Mouse (Mus musculus) urinary bladder, postnatal 25 days (tissue): ENCODE measurements around the gene Adamts15.

ENCODE experiments used
- DNase-seq: peaks from one replicate; pipeline ENCODE4 v3.0.0; 2022; ENCODE audit warnings: low spot score

Adamts15 gene

DNA sequence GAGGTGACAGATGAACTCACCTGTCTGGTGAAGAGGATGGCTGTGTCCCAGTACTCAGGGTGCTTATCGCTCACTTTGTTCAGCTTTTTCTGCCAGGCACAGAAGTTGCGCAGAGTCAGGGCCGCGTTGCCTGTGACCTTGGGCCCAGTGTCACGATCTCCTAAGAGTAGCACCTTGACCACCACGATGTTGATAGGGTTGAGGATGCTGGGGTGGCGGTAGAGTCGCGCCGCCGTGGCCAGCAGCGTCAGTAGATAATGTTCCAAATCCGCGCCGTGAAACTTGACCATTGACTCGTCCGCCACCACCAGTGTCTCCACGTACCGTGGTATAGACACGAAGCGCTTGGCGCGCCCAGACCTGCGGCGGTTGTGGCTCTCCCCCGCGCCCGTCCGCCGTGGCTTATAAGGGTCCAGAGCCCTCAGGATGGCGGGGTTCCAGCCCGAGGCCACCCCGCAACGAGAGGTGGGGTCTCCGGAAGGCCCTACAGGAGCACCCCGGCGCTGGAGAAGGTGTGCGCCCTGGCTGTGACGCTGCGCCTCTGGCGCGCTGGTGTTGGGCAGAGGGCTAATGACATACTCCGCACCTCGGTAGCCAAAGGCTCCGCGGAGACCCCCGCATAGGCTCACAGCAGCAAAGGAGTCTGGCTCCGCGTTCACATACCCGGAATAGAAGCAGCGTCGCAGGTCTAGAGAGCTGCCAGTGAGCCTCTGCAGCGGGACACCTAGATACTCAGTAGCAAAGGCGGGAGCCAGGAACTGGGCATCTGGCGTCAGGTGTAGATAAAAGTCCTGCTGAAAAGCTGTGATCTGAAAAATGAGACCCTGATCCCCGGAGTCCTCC lies 770 bp downstream of the Adamts15 start:
- DNase-seq = no peak

DNA sequence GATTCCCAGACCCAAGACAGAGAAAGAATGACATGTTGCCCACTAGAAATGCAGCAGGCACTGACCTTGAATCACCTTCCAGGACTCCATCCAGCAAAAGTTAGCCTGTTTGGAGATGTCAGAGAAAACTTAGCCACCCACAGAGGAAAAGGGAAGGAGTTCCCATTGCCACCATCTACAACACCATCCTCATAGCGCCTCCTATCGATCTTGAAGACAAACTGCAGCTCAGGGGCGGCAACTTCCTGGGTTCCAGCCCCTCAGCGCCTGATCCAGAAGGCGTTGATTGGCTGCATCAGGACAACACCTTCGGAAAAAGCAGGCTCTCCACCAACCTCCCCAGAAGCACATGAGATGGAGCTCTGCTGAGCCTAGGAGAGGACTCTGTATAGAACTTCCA lies 1.5 kb downstream of the Adamts15 start:
- DNase-seq = no peak

DNA sequence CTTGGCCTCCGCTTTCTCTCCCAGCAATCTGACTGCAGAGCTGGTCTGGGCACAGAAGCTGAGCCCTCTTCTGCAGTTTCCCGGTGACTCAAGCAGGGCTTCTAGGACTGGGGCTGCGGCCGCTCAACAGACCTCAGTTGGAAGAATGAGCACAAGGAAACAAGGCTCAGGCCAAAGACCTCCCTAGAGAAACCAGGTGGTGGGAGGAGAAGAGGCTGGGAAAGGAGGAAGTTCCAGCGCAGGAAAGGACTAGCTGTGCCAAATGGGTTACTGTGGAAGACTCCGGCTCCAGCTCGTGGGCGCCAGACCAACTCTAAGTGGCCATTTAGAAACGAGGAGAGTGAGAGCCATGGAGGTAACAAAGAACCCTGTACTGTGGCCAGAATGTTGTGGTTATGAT lies 2.6 kb downstream of the Adamts15 start:
- DNase-seq = no peak

DNA sequence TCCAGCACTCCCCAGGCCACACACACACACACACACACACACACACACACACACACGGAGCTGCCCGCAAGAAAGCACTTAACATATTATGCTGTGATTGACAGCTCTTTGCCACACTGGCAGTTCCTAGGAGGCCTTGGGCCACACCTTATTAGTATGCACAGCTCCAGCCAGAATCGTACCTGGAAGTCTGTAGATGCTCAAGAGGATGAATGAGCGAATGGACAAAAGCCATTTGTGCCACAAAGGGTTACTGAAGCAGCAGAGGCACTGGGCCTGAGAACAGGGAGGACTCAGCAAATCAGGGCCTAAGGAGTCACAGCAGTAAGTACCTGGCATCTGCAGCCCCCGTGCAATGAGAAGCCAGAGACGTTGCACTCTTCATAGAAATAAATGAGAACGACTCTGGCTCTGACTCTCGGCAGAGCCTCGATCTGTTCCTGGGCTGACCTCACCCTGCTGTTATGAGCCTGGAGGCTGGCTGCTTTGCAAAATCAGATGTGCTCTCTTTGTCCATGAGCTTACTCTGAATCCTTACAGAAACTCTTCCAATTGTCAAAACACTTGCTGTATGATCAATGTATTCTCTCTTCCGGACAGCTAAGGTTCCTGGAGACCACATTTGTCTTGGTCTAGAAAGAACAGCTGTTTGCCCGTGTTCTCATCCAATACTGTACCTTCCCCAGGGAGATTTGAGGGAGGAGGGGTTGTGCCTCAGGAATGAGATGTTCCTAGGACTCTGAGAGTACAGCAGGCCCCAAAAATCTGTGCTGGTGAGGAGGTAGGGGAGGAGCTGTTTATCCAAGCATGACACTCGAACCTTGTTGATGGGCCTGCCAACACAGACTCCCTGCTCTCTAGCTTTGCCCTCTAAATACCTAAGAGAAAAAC lies 3.5 kb downstream of the Adamts15 start:
- no peak for DNase-seq

DNA sequence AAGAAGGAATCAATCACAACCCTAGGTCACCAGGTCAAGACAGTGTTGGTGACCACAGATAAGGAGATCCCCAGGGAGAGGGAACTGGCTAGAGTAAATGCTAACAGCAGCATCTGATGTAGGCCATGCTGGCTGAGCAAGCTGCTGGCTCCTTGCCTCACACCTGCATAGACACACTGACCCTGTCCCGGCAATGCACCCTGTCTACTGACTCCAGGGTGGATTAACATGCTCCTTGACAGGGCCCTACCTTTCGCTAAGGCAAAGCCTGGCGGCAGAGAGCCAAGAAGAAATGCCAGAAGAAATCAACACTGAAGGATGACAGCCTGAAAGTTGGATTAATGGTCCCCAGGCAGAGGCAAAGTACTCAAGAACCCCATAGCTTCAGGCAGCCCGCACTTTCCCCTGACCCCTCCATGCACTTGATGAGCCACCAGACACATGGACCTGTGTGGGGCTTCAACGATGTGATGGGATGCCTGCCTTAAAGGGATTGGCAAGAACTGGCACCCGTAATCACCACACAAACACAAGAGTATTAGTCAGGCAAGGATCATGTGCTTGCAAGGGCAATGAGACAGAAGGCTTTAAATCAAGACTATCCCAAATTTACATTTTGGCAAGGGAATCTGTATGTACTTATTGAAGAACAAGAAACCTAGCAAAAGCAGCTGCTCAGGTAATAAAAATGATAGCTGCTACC lies 5.8 kb downstream of the Adamts15 start:
- no peak for DNase-seq

DNA sequence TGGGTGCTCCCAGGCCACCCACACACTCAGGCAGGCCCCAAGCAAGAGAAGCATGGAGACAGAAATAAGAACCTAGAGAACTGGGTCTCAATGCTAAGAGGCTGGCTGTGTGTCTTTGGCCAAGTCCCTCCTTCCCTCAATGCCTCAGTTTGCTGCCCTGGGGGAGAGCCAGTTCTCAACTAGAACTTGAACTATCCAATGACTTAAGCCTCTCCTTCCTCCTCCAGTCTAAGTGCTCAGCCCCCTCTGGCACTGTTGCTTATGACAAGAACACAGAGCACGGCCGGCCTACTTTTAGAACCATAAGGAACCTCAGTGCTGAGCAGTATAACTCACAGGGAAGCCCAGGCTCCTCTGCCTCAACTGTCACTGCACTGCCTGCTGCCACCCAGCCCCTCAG lies 8.0 kb downstream of the Adamts15 start:
- DNase-seq = no peak

DNA sequence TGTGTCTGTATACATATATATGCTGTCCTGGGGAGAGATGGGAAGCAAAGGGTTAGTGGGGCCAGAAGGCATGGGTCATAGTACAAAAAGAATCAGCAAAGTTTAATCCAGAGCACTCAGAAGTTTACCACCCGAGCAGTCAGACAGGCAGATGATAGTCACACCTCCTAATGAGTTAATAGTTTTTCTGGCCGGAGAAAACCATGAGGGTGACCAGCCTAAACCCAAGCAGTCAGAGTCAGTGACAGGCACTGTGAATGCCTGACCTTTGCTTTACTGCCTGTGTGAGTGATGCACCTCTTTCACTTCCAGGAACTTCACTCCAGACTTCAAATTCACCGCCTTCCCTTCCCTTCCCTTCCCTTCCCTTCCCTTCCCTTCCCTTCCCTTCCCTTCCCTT lies 8.8 kb downstream of the Adamts15 start:
- no peak for DNase-seq

DNA sequence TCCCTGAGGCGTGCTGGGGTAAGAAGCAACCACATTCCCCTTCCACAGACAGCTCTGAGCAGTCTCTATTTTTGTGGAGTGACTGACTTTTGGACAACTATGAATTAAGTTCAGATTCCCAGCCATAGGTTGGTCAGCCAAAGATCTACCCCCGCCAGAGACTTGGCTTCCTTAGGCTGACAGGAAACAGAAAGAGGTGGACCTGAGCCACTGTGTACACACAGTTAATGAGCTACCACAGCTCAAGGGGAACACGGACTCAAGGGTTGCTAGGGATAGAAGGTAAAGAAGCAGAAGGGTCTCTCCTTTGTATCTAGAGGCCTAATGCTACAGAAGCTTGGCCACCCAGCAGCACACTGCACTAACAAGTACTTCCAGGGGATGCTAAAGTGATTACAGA lies 10.1 kb downstream of the Adamts15 start:
- DNase-seq = no peak

DNA sequence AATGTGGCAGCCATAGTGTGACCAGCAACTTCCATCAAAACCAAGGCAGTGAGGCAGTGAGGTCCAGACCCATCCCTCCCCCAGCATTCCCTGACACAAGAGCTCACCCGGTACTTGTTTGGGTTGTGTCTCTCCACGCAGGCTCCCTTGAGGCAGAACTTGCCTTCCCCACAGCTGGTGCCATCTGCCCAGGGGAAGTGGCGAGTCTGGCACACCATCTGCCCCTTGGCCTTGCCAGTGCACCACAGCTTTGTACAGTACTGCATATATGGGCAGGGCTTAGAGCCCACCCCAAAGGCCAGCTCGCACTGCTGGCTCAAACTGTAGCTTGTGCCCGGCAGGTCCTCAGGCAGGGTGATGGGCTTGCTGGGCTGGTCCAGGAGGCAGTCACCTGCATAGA lies 11.8 kb downstream of the Adamts15 start:
- no peak for DNase-seq

DNA sequence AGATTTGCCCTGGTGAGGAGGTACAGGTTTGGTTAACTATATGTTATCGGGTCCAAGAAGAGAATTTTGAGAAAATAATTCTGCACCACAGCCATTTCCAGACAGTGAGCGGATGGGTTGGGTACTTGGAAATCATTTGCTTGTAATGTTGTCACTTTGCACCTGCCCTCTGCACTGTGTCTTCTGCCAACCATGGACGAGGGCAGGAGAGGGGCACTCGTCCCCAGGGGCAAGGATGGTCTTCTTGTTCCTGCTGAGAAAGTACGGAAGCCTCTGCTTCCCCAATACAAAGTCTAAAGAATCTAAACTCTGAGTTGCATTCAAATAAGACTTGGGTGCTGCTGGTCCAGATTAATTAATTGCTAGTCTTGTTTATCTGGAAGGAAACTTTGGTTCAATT lies 13.3 kb downstream of the Adamts15 start:
- no peak for DNase-seq

DNA sequence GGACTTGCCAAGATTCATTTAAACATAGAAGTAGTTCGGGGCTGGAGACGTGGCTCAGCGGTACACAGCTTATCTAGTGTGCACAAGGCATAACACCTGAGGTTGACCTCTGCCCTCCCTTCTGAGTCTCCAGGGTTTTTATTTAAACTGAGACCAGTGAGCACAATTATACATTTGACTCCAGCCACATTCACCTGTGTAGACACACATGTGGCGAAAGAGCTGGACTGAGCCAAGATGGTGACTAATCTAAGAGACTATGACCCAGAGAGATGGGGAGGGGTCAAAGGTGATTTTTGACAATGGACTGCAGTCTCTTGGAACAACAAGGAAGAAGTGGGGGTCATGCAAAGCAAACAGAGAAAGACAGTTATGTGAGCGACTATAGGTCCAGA lies 14.0 kb downstream of the Adamts15 start:
- no peak for DNase-seq

DNA sequence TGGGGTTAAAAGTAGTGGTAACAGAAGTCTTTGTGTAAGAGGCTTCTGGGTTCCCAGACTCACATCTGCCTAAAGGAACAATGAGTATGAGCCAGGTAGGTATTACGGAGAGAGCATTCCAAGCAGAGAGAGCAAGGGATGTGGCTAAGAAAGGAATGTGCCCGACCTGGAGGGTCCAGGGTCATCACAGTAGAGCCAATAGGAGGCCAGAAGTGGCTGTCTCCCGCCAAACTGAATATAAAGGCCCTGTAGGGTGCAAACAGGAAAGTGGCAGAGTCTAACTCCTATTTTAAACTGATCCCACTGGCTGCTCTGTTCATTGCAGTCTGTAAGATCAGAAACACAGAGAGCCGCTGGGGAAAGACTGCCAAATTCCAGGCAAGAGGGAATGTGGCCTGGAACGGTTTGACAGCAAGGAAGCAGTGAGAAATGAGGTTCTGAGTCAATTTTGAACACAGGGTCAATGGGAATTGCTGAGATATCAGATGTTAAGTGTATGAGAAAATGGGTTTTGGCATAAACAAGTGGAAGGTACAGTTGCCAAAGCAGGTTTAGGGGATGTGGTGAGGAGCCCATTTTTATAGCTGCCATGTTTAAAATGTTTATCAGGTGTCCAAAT lies 14.5 kb downstream of the Adamts15 start:
- no peak for DNase-seq

DNA sequence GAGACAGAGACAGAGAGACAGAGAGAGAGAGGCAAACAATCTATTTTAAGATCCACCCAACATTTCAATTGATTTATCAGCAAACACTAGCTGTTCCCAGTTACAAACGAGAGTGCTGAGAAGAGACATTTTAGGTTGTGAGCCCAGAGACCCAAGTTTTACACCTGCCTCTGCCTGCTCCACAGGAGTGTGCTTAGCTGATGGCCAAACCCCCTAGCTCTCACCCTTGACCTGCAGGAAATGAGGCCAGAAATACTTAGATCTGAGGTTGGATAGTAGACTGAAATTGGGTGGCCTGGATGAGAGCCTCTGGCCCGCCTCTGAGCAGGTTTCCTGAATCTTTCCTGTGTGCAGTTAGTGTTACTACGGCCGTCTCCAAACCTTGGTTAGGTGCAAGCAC lies 15.8 kb downstream of the Adamts15 start:
- DNase-seq = no peak

DNA sequence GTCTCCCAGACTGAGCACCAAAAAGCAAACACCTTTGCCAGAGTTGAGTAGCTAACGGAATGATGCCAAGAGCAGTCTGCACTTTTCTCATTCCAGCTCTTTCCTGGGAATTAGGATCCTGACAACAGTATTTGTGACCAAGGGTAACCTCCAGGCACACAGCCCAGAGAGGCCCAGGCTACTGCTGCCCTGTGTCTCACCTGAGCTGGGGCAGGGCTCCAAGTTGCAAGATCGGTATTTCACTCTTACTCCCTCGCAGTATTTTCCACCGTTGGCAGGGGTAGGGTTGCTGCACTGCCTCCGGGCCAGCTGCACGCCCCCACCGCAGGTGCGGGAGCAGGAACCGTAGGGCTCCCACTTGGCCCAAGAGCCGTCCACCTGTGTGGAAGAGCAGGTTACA lies 16.4 kb downstream of the Adamts15 start:
- DNase-seq = no peak

DNA sequence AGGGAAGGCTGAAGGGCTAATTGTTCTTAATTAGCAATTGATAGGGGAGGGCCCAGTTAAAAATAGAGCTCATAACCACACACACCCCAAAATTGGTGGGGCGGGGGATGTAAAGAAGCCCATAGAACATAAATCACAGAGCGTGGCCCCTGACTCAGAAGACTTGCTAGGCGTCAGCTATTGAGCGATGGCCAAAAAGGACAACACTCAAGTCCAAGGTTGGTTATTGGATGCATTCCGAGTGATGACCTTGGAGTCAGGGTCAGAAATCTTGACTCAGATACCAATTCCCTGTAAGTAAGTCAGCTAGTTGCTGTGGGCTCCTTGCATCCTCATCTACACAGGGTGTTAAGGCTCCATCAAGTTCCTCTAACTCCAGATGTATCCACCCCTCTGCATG lies 19.0 kb downstream of the Adamts15 start:
- DNase-seq = no peak

DNA sequence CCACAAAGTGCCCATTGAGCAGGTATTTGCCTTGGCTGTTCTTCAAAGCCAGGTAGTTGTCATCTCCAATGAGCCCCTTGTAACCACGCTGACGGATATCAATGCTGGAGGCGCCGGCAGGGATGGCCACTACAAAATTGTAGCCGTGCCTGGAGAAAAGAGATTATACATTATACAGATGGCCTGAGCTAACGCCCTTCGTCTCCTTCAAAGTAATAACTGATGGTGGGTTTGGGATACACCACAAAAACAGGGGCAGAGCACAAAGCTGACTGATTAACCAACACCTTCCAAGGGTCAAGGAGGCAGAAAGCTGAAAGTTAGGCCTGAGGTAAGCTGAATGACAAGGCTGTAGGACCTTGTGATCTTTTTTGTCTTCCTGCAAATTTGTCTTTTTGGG lies 19.6 kb downstream of the Adamts15 start:
- DNase-seq = no peak

DNA sequence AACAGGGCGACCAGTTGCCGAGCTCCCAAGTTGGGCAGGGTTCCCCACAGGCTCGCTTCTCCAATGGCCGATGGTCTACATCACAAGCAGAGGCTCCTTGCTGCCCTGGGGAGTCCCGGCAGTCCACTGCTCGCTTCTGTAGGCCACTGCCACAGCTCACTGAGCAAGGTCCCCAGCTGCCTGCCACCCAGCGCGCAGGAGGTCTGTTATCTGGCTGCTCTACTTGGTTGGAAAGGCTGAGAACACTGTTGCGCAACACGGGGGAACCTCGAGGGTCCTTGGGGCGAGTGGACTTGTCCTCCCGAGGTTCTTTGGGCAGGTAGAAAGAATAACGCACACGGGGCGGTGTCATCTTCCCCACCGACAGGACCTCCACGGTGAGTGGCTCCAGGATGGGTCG lies 20.1 kb downstream of the Adamts15 start:
- no peak for DNase-seq

DNA sequence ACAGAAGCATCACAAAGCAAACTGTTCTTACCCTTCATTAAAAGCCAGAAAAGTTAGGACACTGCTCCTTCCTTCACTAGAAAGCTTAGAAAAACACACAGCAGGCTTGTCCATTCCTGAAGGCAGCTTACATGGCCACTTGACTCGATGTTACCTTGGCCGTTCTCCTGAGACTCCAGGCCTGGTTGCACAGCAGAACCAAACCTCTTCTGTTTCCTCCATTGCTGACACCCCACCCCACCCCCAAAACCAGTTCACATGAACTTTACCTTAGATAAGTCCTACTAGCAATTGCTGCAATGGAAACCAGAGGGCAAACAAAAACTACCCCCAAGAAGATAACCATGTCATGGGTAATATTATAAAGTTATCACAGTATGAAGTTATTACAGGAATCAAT lies 25.1 kb downstream of the Adamts15 start:
- no peak for DNase-seq

DNA sequence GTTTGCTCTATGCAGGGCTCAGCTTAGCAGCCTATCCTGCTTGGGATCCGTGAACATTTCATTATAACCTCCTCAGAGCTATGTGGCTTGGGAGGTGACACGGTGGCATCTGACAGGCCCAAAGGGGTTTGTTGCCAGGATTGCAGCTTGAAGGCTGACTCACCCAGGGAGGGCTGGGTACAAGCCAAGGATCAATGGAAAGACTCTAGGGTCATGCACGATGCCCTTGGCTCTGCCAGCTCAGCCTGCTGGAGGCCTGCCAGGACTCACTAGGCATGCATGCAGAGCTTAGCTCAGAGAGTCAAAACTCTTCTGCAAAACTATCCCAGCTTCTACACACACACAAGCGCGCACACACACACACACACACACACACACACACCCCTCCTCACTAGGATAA lies 25.5 kb downstream of the Adamts15 start:
- DNase-seq = peak; percentile 82

DNA sequence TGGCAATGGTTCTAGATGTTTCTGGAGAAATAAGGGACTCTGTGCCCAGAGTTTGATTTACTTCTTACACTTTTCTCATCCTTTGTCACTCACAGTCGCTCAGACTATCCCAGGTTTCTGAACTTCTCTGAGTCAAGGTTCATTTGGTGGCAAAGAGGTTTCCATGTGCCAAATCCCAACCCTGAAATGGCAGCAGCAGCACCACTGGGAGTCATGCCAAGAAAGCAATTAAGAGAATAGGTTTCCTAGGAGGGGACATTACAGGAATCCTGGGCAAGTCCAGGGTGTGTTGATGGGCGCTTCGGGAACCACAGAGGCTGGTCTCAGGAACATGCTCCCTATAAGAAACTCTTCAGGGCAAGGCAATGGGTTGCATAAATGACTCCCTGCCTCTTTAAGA lies 26.6 kb downstream of the Adamts15 start:
- no peak for DNase-seq

DNA sequence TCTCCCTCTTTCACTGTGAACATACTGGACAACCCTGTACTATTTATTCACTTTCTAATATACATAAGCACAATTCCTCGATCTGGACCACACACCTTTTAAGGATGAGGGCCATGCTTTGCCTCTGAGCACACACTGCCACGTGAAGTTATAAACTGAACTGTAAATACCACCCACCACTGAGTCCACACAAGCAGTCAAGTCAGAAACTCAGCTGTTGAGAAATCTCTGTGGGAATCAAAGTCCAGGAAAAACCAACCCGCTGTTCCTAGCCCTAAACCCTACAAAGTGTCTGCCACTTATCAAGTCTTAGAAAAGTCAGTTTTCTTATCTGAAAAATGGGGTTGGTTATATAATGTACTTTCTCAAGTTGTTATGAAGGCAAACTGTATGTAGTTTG lies 36.0 kb downstream of the Adamts15 start:
- no peak for DNase-seq

DNA sequence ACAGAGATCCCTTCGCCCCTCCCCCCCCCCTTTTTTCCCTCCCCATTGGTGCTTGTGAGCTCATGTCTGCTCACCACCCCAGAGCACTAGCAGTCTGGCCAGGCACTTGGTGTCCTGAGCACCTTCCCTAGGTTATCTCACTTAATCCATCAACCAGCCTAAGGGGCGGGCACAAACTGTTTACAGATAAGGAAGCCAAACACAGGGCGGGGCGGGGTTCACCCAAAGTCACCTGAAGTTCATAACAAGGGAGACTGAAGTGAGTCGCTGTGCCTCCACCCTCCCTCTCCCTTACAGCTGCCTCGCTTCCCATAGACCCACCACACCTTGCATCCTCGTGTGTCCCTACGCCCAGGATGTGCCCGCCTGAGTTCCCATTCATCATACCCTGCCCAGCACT lies 41.7 kb downstream of the Adamts15 start:
- DNase-seq = peak; percentile 31

DNA sequence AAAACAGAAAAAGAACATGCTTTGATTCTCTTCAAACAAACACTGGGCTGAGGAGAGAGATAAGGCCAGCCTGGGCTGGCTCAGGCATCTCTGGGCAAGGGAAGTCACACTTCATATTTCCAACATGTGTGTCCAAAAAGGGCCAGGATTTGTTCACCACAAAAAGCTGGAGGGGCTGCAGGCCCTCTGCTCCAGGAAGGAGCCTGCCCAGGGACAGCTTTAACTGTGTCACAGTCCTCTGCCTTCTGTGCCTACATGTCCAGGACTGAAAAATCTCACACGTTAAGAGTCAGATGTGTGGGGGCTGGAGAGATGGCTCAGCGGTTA lies 42.3 kb downstream of the Adamts15 start:
- no peak for DNase-seq
